Comparison of ENCODE assay signal across 8 mouse cellular contexts in genomic region chr2:32712934-32713817, GRCm38 (mm10). TPM values are rescaled to one million over a fixed set of nuclear protein-coding genes. Genes with fewer than 3 reads are reported as not detected.
DNase-seq lines count a peak whose midpoint lies in the region; ATAC-seq and TF ChIP-seq lines count a peak whose summit lies in the region.

Gene Cdk9 (minus strand): TSS chr2:32713076.

- TF ChIP-seq CTCF in C2C12 (IDR thresholded peaks at IDR 0.05; ENCODE audit: control insufficient read depth, insufficient read depth, insufficient read length), result peak; percentile 99
- peak; percentile 99 for TF ChIP-seq CTCF in brain, embryonic 14.5 days (IDR thresholded peaks at IDR 0.05; ENCODE audit: borderline replicate concordance, extremely low read depth, insufficient read depth, insufficient read length)
- TF ChIP-seq CTCF in kidney, postnatal 0 days (IDR thresholded peaks at IDR 0.05; ENCODE audit: low read depth), result peak; percentile 99

- H3K27me3 ChIP-seq in C2C12 (ENCODE audit: control insufficient read depth, insufficient read depth, insufficient read length), result no peaks in the 10 kb centered on the region
- peaks cover 2% of the 10 kb centered on the region; the same call in 1 of the 2 replicates for H3K27me3 ChIP-seq in erythroblast, embryonic 14.5 days (ENCODE audit: control insufficient read depth)
- H3K27me3 ChIP-seq in heart, embryonic 12.5 days (replicated peaks), result no peaks in the 10 kb centered on the region
- no peaks in the 10 kb centered on the region for H3K27me3 ChIP-seq in kidney, postnatal 0 days (ENCODE audit: insufficient read depth, low read length)
- no peaks in the 10 kb centered on the region for H3K27me3 ChIP-seq in liver, embryonic 11.5 days (replicated peaks; ENCODE audit: control insufficient read depth, insufficient read depth, low read length)
- no peaks in the 10 kb centered on the region for H3K27me3 ChIP-seq in stomach, embryonic 14.5 days (ENCODE audit: control insufficient read depth, insufficient read depth, low read length)

- peak within 1 kb of the TSS; percentile 80 for H3K4me2 ChIP-seq in heart, embryonic 12.5 days
- peak within 1 kb of the TSS; percentile 81 for H3K4me2 ChIP-seq in kidney, postnatal 0 days (ENCODE audit: low read length)
- peak within 1 kb of the TSS; percentile 76 for H3K4me2 ChIP-seq in liver, embryonic 11.5 days
- peak within 1 kb of the TSS; percentile 52 for H3K4me2 ChIP-seq in stomach, embryonic 14.5 days (replicated peaks; ENCODE audit: low read depth, low read length)

- H3K79me3 ChIP-seq in C2C12 (ENCODE audit: low read depth), result peaks cover 35% of the 10 kb centered on the region

- no peaks in the 10 kb centered on the region for H3K9me3 ChIP-seq in erythroblast, embryonic 14.5 days (ENCODE audit: control insufficient read depth, low read length)
- H3K9me3 ChIP-seq in heart, embryonic 12.5 days (replicated peaks), result no peaks in the 10 kb centered on the region
- H3K9me3 ChIP-seq in kidney, postnatal 0 days (replicated peaks; ENCODE audit: low read length), result no peaks in the 10 kb centered on the region
- H3K9me3 ChIP-seq in liver, embryonic 11.5 days (ENCODE audit: control insufficient read depth, low read length), result no peaks in the 10 kb centered on the region; the same call in 1 of the 2 replicates
- H3K9me3 ChIP-seq in stomach, embryonic 14.5 days (ENCODE audit: control insufficient read depth, low read depth, low read length), result no peaks in the 10 kb centered on the region

- DNase-seq in brain, embryonic 14.5 days (ENCODE audit: low read depth), result peak; percentile 96
- peak; percentile 93 for DNase-seq in kidney, postnatal 0 days (ENCODE audit: low spot score)
- DNase-seq in liver, embryonic 11.5 days (ENCODE audit: low spot score), result peak; percentile 95
- DNase-seq in naive thymus-derived CD4-positive, alpha-beta T cell, adult 2 months (ENCODE audit: low read depth), result peak; percentile 97

- H3K79me2 ChIP-seq in C2C12 (ENCODE audit: control insufficient read depth, insufficient read depth), result peaks cover 45% of the 10 kb centered on the region

- ATAC-seq in heart, embryonic 12.5 days (ENCODE audit: insufficient number of reproducible peaks, low FRiP score), result peak; percentile 90
- peak; percentile 89 for ATAC-seq in kidney, postnatal 0 days (replicated peaks; ENCODE audit: low FRiP score, low read depth)
- peak; percentile 83 for ATAC-seq in liver, embryonic 11.5 days (replicated peaks; ENCODE audit: low FRiP score)
- peak; percentile 85 for ATAC-seq in stomach, embryonic 14.5 days (ENCODE audit: insufficient number of reproducible peaks, insufficient read depth, low FRiP score, low read depth)

- peak within 1 kb of the TSS; percentile 93 for H3ac ChIP-seq in C2C12 (ENCODE audit: control insufficient read depth, insufficient read length, low read depth)

- no peak; the same call in none of the 2 replicates for TF ChIP-seq POLR2A in brain, embryonic 14.5 days (IDR thresholded peaks at IDR 0.05; ENCODE audit: borderline replicate concordance, extremely low read depth, insufficient read depth, insufficient read length, poor library complexity, severe bottlenecking)

- H3K9ac ChIP-seq in heart, embryonic 12.5 days, result peak within 1 kb of the TSS; percentile 77
- H3K9ac ChIP-seq in kidney, postnatal 0 days (ENCODE audit: low read depth, low read length), result peak within 1 kb of the TSS; percentile 91
- peak within 1 kb of the TSS; percentile 80 for H3K9ac ChIP-seq in liver, embryonic 11.5 days (ENCODE audit: low read depth, low read length)
- H3K9ac ChIP-seq in stomach, embryonic 14.5 days (replicated peaks; ENCODE audit: low read depth, low read length), result peak within 1 kb of the TSS; percentile 72

- peak within 1 kb of the TSS; percentile 96 for H3K4me3 ChIP-seq in C2C12 (ENCODE audit: insufficient read depth, poor library complexity, severe bottlenecking)
- peak within 1 kb of the TSS; percentile 92 for H3K4me3 ChIP-seq in erythroblast, embryonic 14.5 days (replicated peaks)
- peak within 1 kb of the TSS; percentile 93 for H3K4me3 ChIP-seq in heart, embryonic 12.5 days
- peak within 1 kb of the TSS; percentile 87 for H3K4me3 ChIP-seq in kidney, postnatal 0 days (replicated peaks; ENCODE audit: low read depth, low read length)
- H3K4me3 ChIP-seq in liver, embryonic 11.5 days (ENCODE audit: low read depth, low read length), result peak within 1 kb of the TSS; percentile 89
- H3K4me3 ChIP-seq in stomach, embryonic 14.5 days (ENCODE audit: low read depth, low read length), result peak within 1 kb of the TSS; percentile 80

- peaks cover 44% of the 10 kb centered on the region for H3K4me1 ChIP-seq in erythroblast, embryonic 14.5 days (ENCODE audit: control insufficient read depth)
- H3K4me1 ChIP-seq in heart, embryonic 12.5 days (replicated peaks), result peaks cover 35% of the 10 kb centered on the region
- H3K4me1 ChIP-seq in kidney, postnatal 0 days (replicated peaks; ENCODE audit: insufficient read depth, low read length), result peaks cover 4% of the 10 kb centered on the region
- peaks cover 31% of the 10 kb centered on the region for H3K4me1 ChIP-seq in liver, embryonic 11.5 days (replicated peaks; ENCODE audit: control insufficient read depth, insufficient read depth, low read length)
- H3K4me1 ChIP-seq in stomach, embryonic 14.5 days (ENCODE audit: control insufficient read depth, insufficient read depth, low read length), result peaks cover 18% of the 10 kb centered on the region

- H3K27ac ChIP-seq in heart, embryonic 12.5 days (ENCODE audit: poor library complexity, severe bottlenecking), result peak within 1 kb of the TSS; percentile 94
- H3K27ac ChIP-seq in kidney, postnatal 0 days, result peak within 1 kb of the TSS; percentile 98
- H3K27ac ChIP-seq in liver, embryonic 11.5 days (ENCODE audit: low read depth, low read length), result peak within 1 kb of the TSS; percentile 94
- peak within 1 kb of the TSS; percentile 98 for H3K27ac ChIP-seq in stomach, embryonic 14.5 days (ENCODE audit: low read length)

- peaks cover 36% of the 10 kb centered on the region for H3K36me3 ChIP-seq in C2C12 (ENCODE audit: control insufficient read depth, insufficient read depth)
- peaks cover 35% of the 10 kb centered on the region for H3K36me3 ChIP-seq in erythroblast, embryonic 14.5 days (ENCODE audit: control insufficient read depth)
- peaks cover 34% of the 10 kb centered on the region for H3K36me3 ChIP-seq in heart, embryonic 12.5 days
- peaks cover 18% of the 10 kb centered on the region for H3K36me3 ChIP-seq in kidney, postnatal 0 days (ENCODE audit: insufficient read depth, low read length)
- H3K36me3 ChIP-seq in liver, embryonic 11.5 days (ENCODE audit: control insufficient read depth, insufficient read depth, low read length), result peaks cover 24% of the 10 kb centered on the region
- peaks cover 18% of the 10 kb centered on the region for H3K36me3 ChIP-seq in stomach, embryonic 14.5 days (ENCODE audit: control insufficient read depth, insufficient read depth, low read length)

- WGBS in heart, embryonic 12.5 days, result 3% methylated on average over 43 of the region's 79 CpGs
- WGBS in kidney, postnatal 0 days, result under 1% methylated on average over 51 of the region's 79 CpGs
- under 1% methylated on average over 55 of the region's 79 CpGs for WGBS in liver, embryonic 11.5 days
- WGBS in stomach, embryonic 14.5 days, result 0% methylated on average over 39 of the region's 79 CpGs

TF ChIP-seq in C2C12, 6 proteins besides CTCF, POLR2A, EP300 and RAD21:
- TF ChIP-seq USF1 (IDR thresholded peaks at IDR 0.05; ENCODE audit: low read depth) (no peak), MAX (IDR thresholded peaks at IDR 0.05) (no peak), FOSL1 (IDR thresholded peaks at IDR 0.05; ENCODE audit: insufficient read depth, low read length, poor library complexity, severe bottlenecking) (no peak), MYOG (IDR thresholded peaks at IDR 0.05; ENCODE audit: control insufficient read depth, extremely low read depth, insufficient read length) (no peak), CEBPB (IDR thresholded peaks at IDR 0.05; ENCODE audit: low read depth) (no peak), MYOD1 (IDR thresholded peaks at IDR 0.05; ENCODE audit: control insufficient read depth, insufficient read length, low read depth) (no peak)

RNA-seq across cellular contexts. Expression of gene Cdk9, which starts in this region (rescaled TPM):
- polyA plus RNA-seq in C2C12 (2012; fragmentation: generic; extraction: Trizol), result 112 TPM
- polyA plus RNA-seq in brain, embryonic 14.5 days (2012; rRNA removed), result 197 and 278 TPM in 2 replicates
- polyA plus RNA-seq in erythroblast, embryonic 14.5 days (2012), result 6.1 and 10.2 TPM in 2 replicates
- polyA plus RNA-seq in heart, embryonic 12.5 days (2016; fragmentation: Nextera tagmentation; extraction: Ambion mirVana), result 67.5 and 73.3 TPM in 2 replicates
- 87.4 and 90.6 TPM in 2 replicates for polyA plus RNA-seq in kidney, postnatal 0 days (2015; fragmentation: Nextera tagmentation; extraction: Ambion mirVana)
- polyA plus RNA-seq in liver, embryonic 11.5 days (2014; fragmentation: Nextera tagmentation; extraction: Ambion mirVana), result 83.4 and 84.5 TPM in 2 replicates
- polyA plus RNA-seq in stomach, embryonic 14.5 days (2014; fragmentation: Nextera tagmentation; extraction: Ambion mirVana), result 78.6 and 80.8 TPM in 2 replicates

Comparison
In these comparisons a context has a peak if more than half of its experiments do, and no peak if none do; other contexts are left out.
1. Peak in every context shown above with its lines: DNase-seq, ATAC-seq, H3K4me3 ChIP-seq and H3K27ac ChIP-seq.